Mouse (Mus musculus): ENCODE data around the gene Tmem119. TPM values are rescaled to one million over a fixed set of nuclear protein-coding genes. Genes with fewer than 3 reads are reported as not detected.
"Not testable (repeated sequence)": the region's sequence is repeated elsewhere in the genome, so short reads cannot be mapped to it uniquely, and the experiment has no call there.

Tmem119 gene
- total RNA-seq, 2 experiments from 2014 or later = 20.7 to 22.6 TPM

GRCm38 (mm10) chr5:113824228-113824627, 23.9 kb upstream of the Tmem119 start:
- no peak for DNase-seq (ENCODE audit: low spot score in 2 of 2)

GRCm38 (mm10) chr5:113818572-113818971, 18.3 kb upstream of the Tmem119 start:
- no peak for DNase-seq (ENCODE audit: low spot score in 2 of 2)

- peak; percentile 49 to 53 for DNase-seq (ENCODE audit: low spot score in 2 of 2)
Observed at GRCm38 (mm10) chr5:113815638-113816152, 15.4 kb upstream of the Tmem119 start.

GRCm38 (mm10) chr5:113815041-113815389, 14.7 kb upstream of the Tmem119 start:
- no peak for DNase-seq (ENCODE audit: low spot score in 2 of 2)

- no peak for DNase-seq (ENCODE audit: low spot score in 2 of 2)
Observed at GRCm38 (mm10) chr5:113814111-113815040, 14.1 kb upstream of the Tmem119 start.

- no peak for DNase-seq (ENCODE audit: low spot score in 2 of 2)
Observed at GRCm38 (mm10) chr5:113813608-113814007, 13.3 kb upstream of the Tmem119 start.

GRCm38 (mm10) chr5:113812638-113813037, 12.3 kb upstream of the Tmem119 start:
- no peak for DNase-seq (ENCODE audit: low spot score in 2 of 2)

GRCm38 (mm10) chr5:113811824-113812420, 11.6 kb upstream of the Tmem119 start:
- DNase-seq (ENCODE audit: low spot score in 2 of 2) = not testable (repeated sequence)

- no peak for DNase-seq (ENCODE audit: low spot score in 2 of 2)
Observed at GRCm38 (mm10) chr5:113810111-113810510, 9.8 kb upstream of the Tmem119 start.

GRCm38 (mm10) chr5:113808177-113808576, 7.9 kb upstream of the Tmem119 start:
- DNase-seq (ENCODE audit: low spot score in 2 of 2) = no peak

- DNase-seq (ENCODE audit: low spot score in 2 of 2) = no peak
Observed at GRCm38 (mm10) chr5:113807712-113808111, 7.4 kb upstream of the Tmem119 start.

- no peak for DNase-seq (ENCODE audit: low spot score in 2 of 2)
Observed at GRCm38 (mm10) chr5:113806414-113806813, 6.1 kb upstream of the Tmem119 start.

- no peak for DNase-seq (ENCODE audit: low spot score in 2 of 2)
Observed at GRCm38 (mm10) chr5:113805301-113805700, 5.0 kb upstream of the Tmem119 start.

- no peak for DNase-seq (ENCODE audit: low spot score in 2 of 2)
Observed at GRCm38 (mm10) chr5:113804395-113804966, 4.2 kb upstream of the Tmem119 start.

GRCm38 (mm10) chr5:113799691-113800090, 625 bp downstream of the Tmem119 start:
- DNase-seq (ENCODE audit: low spot score in 2 of 2) = no peak

- no peak for DNase-seq (ENCODE audit: low spot score in 2 of 2)
Observed at GRCm38 (mm10) chr5:113798525-113798924, 1.8 kb downstream of the Tmem119 start.

GRCm38 (mm10) chr5:113797149-113797882, 3.0 kb downstream of the Tmem119 start:
- no peak for DNase-seq (ENCODE audit: low spot score in 2 of 2)

- DNase-seq (ENCODE audit: low spot score in 2 of 2) = no peak
Observed at GRCm38 (mm10) chr5:113796401-113797148, 3.7 kb downstream of the Tmem119 start.

- DNase-seq (ENCODE audit: low spot score in 2 of 2) = no peak
Observed at GRCm38 (mm10) chr5:113791197-113792095, 8.9 kb downstream of the Tmem119 start.
